Mouse (Mus musculus): ENCODE results near the gene Arl11. TPM values are rescaled to one million over a fixed set of nuclear protein-coding genes. Genes with fewer than 3 reads are reported as not detected.

Gene Arl11
- total RNA-seq (2023): 78.5 and 79.9 TPM in 2 replicates

DNA sequence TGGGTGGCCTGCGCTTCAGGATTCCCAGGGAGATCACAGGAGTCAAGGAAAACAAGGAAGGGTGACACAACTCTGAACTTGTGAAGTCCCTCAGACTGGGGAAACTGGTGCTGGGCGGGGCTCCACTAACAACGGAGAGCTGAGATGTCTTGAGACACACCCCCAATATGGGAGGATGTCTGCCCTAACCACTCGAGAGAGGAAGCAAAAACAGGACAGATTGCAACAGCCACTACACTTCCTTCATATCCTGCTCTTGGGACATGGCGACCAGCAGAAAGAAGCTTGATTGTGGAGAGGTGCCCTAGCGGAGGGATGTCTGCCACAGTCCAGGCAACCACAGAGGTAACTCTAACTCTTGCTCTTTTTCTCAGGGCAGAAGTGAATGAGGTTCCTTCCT, at the start of gene Arl11:
TSS of gene Arl11 (plus strand) at position 161 of the 400 bp plus-strand sequence.

GRCm38 (mm10) chr14:61360131-61360980, 50.8 kb downstream of the Arl11 start, which contains the start of gene Ebpl:
Ebpl (minus strand) TSS chr14:61360439.

Other genes with a start within 250 kb of the Arl11 start
- 3.4 and 4.7 TPM in 2 replicates for gene Sacs, start 171.3 kb upstream of the Arl11 start, total RNA-seq (2023)
- not detected in 2 replicates for gene Sgcg, start 51.3 kb upstream of the Arl11 start, total RNA-seq (2023)
- 0.32 and 0.92 TPM in 2 replicates for gene Ebpl, start 50.7 kb downstream of the Arl11 start, total RNA-seq (2023)
- gene Kpna3, start 130.1 kb downstream of the Arl11 start, total RNA-seq (2023): 12.9 and 18.6 TPM in 2 replicates
- gene Spryd7, start 247.1 kb downstream of the Arl11 start, total RNA-seq (2023): 2.2 TPM in 2 replicates